Mouse (Mus musculus): ENCODE results near the gene Pitpnm3.

The Pitpnm3 gene

DNA sequence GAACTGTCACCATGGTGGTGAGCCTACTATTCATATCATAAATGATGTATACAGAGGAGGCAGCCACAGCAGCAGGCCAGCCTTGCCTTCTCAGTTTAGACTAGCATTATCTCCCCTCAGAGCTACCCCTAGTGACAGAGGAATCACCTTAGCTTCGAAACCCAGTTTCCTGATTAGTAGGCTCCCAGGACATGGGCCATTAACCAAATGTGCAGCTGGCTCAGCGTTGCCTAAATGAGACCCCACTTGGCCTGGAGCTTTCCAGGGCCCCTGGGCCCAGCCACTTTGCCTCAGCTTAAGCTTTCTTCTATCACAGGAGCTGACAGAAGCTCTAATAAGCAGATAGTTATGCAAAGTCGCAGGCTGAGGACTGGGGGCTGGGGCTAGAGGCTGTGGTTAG is 39.6 kb downstream of the Pitpnm3 start:
- DNase-seq (ENCODE audit: extremely low spot score, low spot score) = no peak

DNA sequence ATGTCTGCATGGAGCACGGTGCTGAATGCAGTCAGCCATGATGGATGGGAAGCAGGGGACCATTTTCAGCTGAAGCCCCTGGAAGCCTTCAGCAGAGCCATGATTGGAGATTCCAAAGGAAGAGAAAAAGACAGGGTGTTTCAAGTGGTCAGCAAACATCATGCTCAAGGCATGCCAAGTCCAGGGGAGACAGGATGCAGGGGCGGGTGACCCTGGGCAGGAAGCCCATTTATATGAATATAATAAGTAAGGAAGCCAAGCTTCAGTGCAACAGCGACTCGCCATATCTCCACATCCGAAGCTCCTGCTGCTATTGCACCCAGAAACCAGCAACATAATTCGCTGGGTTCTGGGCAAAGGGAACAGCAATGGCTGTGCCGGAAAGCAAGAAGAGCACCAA is 41.1 kb downstream of the Pitpnm3 start:
- no peak for DNase-seq (ENCODE audit: extremely low spot score, low spot score)

- DNase-seq (ENCODE audit: extremely low spot score, low spot score) = no peak
Measured at GRCm38 (mm10) chr11:72092390-72092789, 43.2 kb downstream of the Pitpnm3 start.

DNA sequence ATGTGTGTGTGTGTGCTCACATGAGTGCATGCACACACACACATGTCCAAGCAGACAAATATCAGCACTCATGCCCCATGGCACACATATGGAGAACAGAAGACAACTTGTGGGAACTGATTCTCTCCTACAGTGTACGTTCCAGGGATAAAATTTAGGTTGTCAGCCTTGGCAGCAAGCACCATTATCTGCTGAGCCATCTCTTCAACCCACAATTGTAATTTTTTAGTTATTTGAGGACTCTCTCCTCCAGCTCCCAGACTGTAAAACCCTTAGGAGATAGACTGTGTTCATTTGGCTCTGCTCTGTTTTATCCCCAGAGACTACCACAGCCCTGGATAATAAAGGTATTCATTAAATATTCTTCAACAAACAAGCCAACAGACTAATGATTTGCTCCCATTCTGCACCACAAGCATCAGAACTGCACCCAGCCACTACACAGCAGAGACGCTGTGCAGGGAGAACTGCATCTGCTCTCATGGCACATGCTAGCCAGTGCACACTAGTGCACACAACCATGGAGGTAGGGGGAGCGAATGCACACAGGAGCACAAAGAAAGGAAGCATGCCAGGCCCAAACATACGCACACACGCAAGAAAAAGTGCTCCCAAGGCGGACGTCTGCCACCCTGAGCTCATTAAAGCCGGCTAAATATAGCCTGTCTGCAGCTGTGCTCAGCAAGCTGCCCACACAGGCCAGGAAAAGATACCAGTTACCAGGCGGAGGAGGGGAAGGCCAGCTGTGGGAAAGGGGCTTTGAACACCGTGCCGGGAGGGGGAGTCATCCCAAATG is 49.1 kb downstream of the Pitpnm3 start:
- DNase-seq (ENCODE audit: extremely low spot score, low spot score) = no peak

DNA sequence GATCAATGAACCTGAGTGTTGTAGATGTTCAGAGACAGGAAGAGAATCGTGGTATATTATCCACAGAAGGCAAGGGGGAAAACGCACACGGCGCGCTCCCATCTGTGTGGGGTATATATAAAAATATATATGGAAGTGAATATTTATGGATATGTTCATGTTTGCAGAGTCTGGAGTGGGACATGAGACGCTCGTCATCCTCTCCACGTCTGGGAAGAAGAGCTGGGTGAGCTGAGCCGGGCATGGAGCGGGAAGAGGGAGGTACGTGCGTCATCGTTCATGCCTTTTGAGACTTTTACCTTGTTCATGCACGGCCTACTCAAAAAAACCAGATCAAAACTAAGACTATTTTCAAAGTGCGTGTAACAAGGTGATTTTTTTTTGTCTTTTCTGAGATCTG is 51.2 kb downstream of the Pitpnm3 start:
- no peak for DNase-seq (ENCODE audit: extremely low spot score, low spot score)

DNA sequence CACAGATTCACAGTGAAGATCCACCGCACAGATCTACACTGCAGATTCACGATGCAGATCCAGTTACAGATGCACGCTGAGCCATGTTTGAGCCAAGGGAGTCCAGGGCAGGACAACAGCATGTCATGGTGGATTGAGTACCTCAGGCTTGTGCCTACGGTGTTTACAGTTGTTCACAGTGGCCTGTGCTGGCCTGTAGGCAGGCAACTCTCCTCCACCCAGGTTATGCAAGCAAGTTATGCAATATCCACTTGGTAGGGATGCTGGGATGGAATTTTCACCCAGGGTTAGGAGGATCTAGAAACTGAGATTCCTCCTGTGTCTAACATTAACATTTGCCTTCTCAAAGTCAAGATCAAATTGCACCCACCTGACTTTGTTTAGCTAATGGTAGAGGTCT is 53.0 kb downstream of the Pitpnm3 start:
- DNase-seq (ENCODE audit: extremely low spot score, low spot score) = no peak

- no peak for DNase-seq (ENCODE audit: extremely low spot score, low spot score)
Measured at GRCm38 (mm10) chr11:72080461-72080860, 55.1 kb downstream of the Pitpnm3 start.

- DNase-seq (ENCODE audit: extremely low spot score, low spot score) = no peak
Measured at GRCm38 (mm10) chr11:72078647-72079046, 56.9 kb downstream of the Pitpnm3 start.

DNA sequence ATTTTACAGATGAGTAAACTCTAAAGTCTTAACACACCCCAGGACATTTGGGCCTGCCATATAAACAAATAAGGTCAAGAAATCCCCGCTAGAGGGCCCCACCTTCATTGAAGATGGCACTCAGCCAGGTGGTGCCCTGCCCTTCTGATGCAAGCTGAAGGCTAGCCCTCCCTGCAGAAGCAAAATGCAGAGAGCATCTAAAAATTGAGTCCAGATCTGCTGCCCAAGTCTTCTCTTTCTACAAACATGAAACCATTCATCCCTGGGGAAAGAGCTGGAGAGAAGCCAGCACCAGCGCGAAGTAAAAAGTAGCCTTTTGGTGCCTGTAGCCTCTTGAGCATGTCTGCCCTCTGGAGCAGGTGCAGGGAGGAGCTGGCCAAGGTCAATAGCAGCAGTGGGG is 57.5 kb downstream of the Pitpnm3 start:
- DNase-seq (ENCODE audit: extremely low spot score, low spot score) = no peak

GRCm38 (mm10) chr11:72074230-72074629 is 61.3 kb downstream of the Pitpnm3 start:
- no peak for DNase-seq (ENCODE audit: extremely low spot score, low spot score)

GRCm38 (mm10) chr11:72072331-72072905 is 63.2 kb downstream of the Pitpnm3 start:
- peak; percentile 35 for DNase-seq (ENCODE audit: extremely low spot score, low spot score)

DNA sequence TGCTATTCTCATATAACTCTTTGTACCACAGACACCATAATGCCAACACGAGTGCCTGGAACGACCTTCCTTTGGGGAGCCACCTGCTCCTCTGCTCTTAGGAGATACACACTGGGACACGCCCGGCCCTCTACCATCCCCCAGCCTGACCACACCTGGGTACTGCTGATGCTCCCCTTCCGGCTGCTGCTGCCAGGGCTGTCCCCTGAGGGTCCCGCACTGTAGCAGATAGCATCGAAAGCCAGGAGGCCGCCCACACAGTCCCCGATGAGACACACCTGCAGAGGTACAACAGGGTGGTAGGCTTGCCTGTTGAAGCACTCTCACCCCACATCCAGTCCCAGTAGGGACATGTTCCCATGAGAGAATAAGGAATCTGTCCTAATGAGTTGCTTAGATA is 64.8 kb downstream of the Pitpnm3 start:
- no peak for DNase-seq (ENCODE audit: extremely low spot score, low spot score)

- DNase-seq (ENCODE audit: extremely low spot score, low spot score) = no peak
Measured at GRCm38 (mm10) chr11:72068026-72068425, 67.6 kb downstream of the Pitpnm3 start.

- DNase-seq (ENCODE audit: extremely low spot score, low spot score) = no peak
Measured at GRCm38 (mm10) chr11:72067326-72067725, 68.3 kb downstream of the Pitpnm3 start.

DNA sequence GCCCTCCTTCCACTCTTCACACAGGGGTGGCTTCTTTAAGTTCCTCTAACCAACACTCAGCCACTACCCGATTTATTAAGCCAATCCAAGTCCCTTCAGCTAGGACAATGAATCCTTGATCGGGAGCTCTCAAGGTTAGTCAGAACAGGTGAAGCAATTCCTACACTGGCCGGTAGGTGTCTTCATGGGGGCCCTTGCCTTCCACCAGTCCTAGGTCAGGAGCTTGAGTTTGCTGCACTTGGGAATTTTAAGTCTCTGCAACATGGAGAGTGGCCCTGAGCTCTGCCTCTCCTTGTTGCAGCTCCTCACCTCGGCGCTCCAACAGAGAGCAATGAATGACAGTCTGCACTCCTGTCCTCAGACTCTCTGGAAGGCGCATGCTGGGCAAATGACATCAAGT is 69.2 kb downstream of the Pitpnm3 start:
- DNase-seq (ENCODE audit: extremely low spot score, low spot score) = peak; percentile 41

DNA sequence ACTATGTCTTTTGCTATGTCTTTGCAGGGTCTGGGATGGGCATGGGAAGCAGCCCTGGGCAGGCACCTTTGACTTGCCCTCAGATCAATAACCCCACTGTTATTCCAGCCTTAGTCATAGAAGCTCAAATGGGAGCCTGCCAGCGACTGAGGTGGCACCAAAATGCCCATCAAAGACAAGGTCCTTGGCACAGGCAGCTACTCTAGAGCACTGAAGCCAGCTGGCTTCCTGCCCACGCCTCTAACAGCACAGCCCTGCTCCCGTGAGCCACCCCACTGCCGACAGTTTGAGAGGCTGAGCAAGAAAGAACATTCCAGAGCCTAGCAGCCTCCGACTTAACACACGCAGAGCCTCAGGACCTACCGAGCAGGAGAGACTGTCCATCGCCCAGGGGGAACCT is 70.5 kb downstream of the Pitpnm3 start:
- DNase-seq (ENCODE audit: extremely low spot score, low spot score) = no peak

GRCm38 (mm10) chr11:72064414-72064813 is 71.2 kb downstream of the Pitpnm3 start:
- no peak for DNase-seq (ENCODE audit: extremely low spot score, low spot score)

- DNase-seq (ENCODE audit: extremely low spot score, low spot score) = no peak
Measured at GRCm38 (mm10) chr11:72061093-72061620, 74.4 kb downstream of the Pitpnm3 start.

DNA sequence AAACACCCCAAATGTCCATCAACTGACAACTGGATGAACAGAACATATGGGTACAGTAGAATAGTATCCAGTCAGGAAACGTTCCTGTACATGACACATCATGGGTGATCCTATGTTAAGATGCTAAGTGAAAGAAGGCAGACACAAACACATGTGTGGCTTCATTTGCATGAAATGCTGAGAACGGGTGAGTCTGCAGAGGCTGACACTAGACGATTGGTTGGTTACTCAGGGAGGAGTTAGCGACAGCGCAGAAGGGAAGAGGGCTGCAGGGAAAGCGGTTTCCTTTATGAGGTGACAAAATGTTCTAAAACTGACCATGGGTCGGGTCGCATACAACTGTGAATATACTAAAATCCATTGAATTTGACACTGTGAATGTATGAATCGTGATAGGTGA is 75.2 kb downstream of the Pitpnm3 start:
- DNase-seq (ENCODE audit: extremely low spot score, low spot score) = no peak

- no peak for DNase-seq (ENCODE audit: extremely low spot score, low spot score)
Measured at GRCm38 (mm10) chr11:72057166-72057565, 78.4 kb downstream of the Pitpnm3 start.

DNA sequence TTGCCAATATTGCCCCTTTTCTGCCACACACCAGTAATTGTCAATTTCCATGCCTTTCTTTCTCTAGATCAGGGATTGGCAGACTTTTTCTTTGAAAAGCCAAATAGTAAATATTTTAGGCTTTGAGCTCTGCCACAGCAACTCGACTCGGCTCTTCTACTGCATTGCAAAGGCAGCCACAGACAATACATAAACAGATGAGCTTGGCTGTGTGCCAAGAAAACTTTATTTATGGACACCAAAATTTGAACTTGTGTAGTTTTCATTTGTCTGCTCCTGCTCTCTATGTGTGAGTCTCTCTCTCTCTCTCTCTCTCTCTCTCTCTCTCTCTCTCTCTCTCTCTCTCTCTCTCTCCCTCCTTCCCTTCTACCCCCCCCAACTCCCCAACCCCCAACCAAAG is 80.4 kb downstream of the Pitpnm3 start:
- DNase-seq (ENCODE audit: extremely low spot score, low spot score) = no peak

GRCm38 (mm10) chr11:72052636-72053035 is 82.9 kb downstream of the Pitpnm3 start:
- peak; percentile 72 for DNase-seq (ENCODE audit: extremely low spot score, low spot score)

- DNase-seq (ENCODE audit: extremely low spot score, low spot score) = no peak
Measured at GRCm38 (mm10) chr11:72052221-72052620, 83.4 kb downstream of the Pitpnm3 start.

All from neural tube, embryonic 10.5 days (tissue).